Mouse (Mus musculus) stomach, postnatal 0 days (tissue): ENCODE measurements at regions not wholly inside any gene's neighbourhood (a gene's known extent, or its start where the extent isn't known, plus 50 kb on each side); places are given as distances from the start of the nearest gene placed in this dataset.

Experiments used
- CTCF ChIP-seq: IDR thresholded peaks from 2 replicates; pipeline ENCODE4 v1.5.1; 2016; ENCODE audit warnings: antibody characterized with exemption, low read depth, mild to moderate bottlenecking, moderate library complexity
- EP300 ChIP-seq: optimal IDR thresholded peaks from 2 replicates; pipeline ENCODE3; 2016; ENCODE audit warnings: antibody characterized with exemption

- no peak for TF ChIP-seq EP300
- TF ChIP-seq CTCF = no peak
These were observed 125.6 kb upstream of the Il6 start for GRCm38 (mm10) chr5:29887267-29887841.
